9 mouse cellular contexts compared by ENCODE assay signal in genomic region chr3:115672965-115673662, GRCm38 (mm10). TPM values are rescaled to one million over a fixed set of nuclear protein-coding genes. Genes with fewer than 3 reads are reported as not detected.
DNase-seq lines count a peak whose midpoint lies in the region; ATAC-seq lines count a peak whose summit lies in the region.
"Had no signal": no experiment of that assay in that cellular context is flagged by ENCODE, and none has a peak within 500 bp of the region (broad histone marks: within the 10 kb centered on the region; RNA-seq: fewer than 3 reads in every experiment).

No protein-coding gene starts in this region.

- H3K9ac ChIP-seq in heart, embryonic 15.5 days = no peak overlapping the region; the same call in 1 of the 2 replicates
- no peak overlapping the region for H3K9ac ChIP-seq in lung, embryonic 16.5 days (ENCODE audit: low read length)
- no peak overlapping the region for H3K9ac ChIP-seq in forebrain, embryonic 16.5 days (replicated peaks; ENCODE audit: low read depth, low read length)

- peak; percentile 24 for DNase-seq in heart, adult 8-10 months (ENCODE audit: low spot score)
- DNase-seq in heart, embryonic 10.5 days (ENCODE audit: low spot score) = no peak
- DNase-seq in CD4-positive helper T cell, adult 2 months (ENCODE audit: low read depth, low spot score) = peak; percentile 54
- DNase-seq in layer of hippocampus, postnatal 36 days = no peak
- no peak for DNase-seq in adrenal gland, postnatal 36 days
- DNase-seq: adrenal gland, adult 2 months had no signal

- ATAC-seq in heart, embryonic 15.5 days (replicated peaks; ENCODE audit: insufficient number of reproducible peaks, insufficient read depth, low FRiP score, low read depth) = no peak
- ATAC-seq in lung, embryonic 16.5 days (ENCODE audit: low read depth) = no peak
- no peak for ATAC-seq in forebrain, embryonic 16.5 days

- no peaks in the 10 kb centered on the region for H3K9me3 ChIP-seq in heart, embryonic 10.5 days
- H3K9me3 ChIP-seq in heart, embryonic 15.5 days (replicated peaks) = no peaks in the 10 kb centered on the region
- H3K9me3 ChIP-seq in lung, embryonic 16.5 days (ENCODE audit: control insufficient read depth, low read length) = no peaks in the 10 kb centered on the region
- no peaks in the 10 kb centered on the region for H3K9me3 ChIP-seq in forebrain, embryonic 16.5 days (ENCODE audit: control insufficient read depth, low read length)

- no peak overlapping the region for H3K4me3 ChIP-seq in heart, embryonic 10.5 days
- no peak overlapping the region for H3K4me3 ChIP-seq in heart, embryonic 15.5 days
- no peak overlapping the region for H3K4me3 ChIP-seq in lung, embryonic 16.5 days (ENCODE audit: low read length)
- H3K4me3 ChIP-seq in forebrain, embryonic 16.5 days (replicated peaks; ENCODE audit: low read length) = no peak overlapping the region

- no peaks in the 10 kb centered on the region for H3K36me3 ChIP-seq in heart, embryonic 10.5 days
- H3K36me3 ChIP-seq in heart, embryonic 15.5 days = no peaks in the 10 kb centered on the region
- no peaks in the 10 kb centered on the region for H3K36me3 ChIP-seq in lung, embryonic 16.5 days (ENCODE audit: control insufficient read depth, insufficient read depth, low read length)
- no peaks in the 10 kb centered on the region for H3K36me3 ChIP-seq in forebrain, embryonic 16.5 days (ENCODE audit: control insufficient read depth, insufficient read depth)

- H3K4me1 ChIP-seq in heart, embryonic 10.5 days = peaks cover 10% of the 10 kb centered on the region; the same call in 1 of the 2 replicates
- H3K4me1 ChIP-seq in heart, embryonic 15.5 days (replicated peaks) = peaks cover 10% of the 10 kb centered on the region
- peaks cover 7% of the 10 kb centered on the region for H3K4me1 ChIP-seq in lung, embryonic 16.5 days (replicated peaks; ENCODE audit: control insufficient read depth, insufficient read depth, low read length)
- H3K4me1 ChIP-seq in forebrain, embryonic 16.5 days (replicated peaks; ENCODE audit: control insufficient read depth, insufficient read depth, low read length) = no peaks in the 10 kb centered on the region

- H3K27me3 ChIP-seq in heart, embryonic 10.5 days (ENCODE audit: insufficient read depth, poor library complexity, severe bottlenecking) = no peaks in the 10 kb centered on the region
- no peaks in the 10 kb centered on the region for H3K27me3 ChIP-seq in heart, embryonic 15.5 days
- H3K27me3 ChIP-seq in lung, embryonic 16.5 days (ENCODE audit: control insufficient read depth, insufficient read depth, low read depth, low read length) = no peaks in the 10 kb centered on the region
- no peaks in the 10 kb centered on the region for H3K27me3 ChIP-seq in forebrain, embryonic 16.5 days (replicated peaks; ENCODE audit: control insufficient read depth, insufficient read depth, low read length)

- H3K4me2 ChIP-seq in heart, embryonic 15.5 days = peak overlapping the region; percentile 38
- peak overlapping the region; percentile 31 for H3K4me2 ChIP-seq in lung, embryonic 16.5 days (ENCODE audit: low read depth, low read length)
- no peak overlapping the region for H3K4me2 ChIP-seq in forebrain, embryonic 16.5 days (ENCODE audit: low read length)

- WGBS in heart, embryonic 10.5 days = 48% methylated on average over 9 of the region's 9 CpGs
- 24% methylated on average over 9 of the region's 9 CpGs for WGBS in heart, embryonic 15.5 days
- WGBS in lung, embryonic 16.5 days = 33% methylated on average over 9 of the region's 9 CpGs
- 51% methylated on average over 9 of the region's 9 CpGs for WGBS in forebrain, embryonic 16.5 days

- H3K27ac ChIP-seq in heart, embryonic 10.5 days = no peak overlapping the region
- 0 out of 2 replicates have a peak overlapping the region, but pooled peaks have one; percentile 9 for H3K27ac ChIP-seq in heart, embryonic 15.5 days
- no peak overlapping the region for H3K27ac ChIP-seq in lung, embryonic 16.5 days (ENCODE audit: low read length)
- H3K27ac ChIP-seq in forebrain, embryonic 16.5 days (ENCODE audit: low read length) = no peak overlapping the region

RNA-seq across cellular contexts. Expression of gene S1pr1, which starts 41.8 kb away (rescaled TPM):
- 10 to 100 TPM; 31.9 to 48.9 (median 41.9) TPM for total RNA-seq in heart, adult 8-10 months (2022)
- polyA plus RNA-seq in heart, embryonic 10.5 days (2016; fragmentation: Nextera tagmentation; extraction: Ambion mirVana) = 48.7 and 82.4 TPM in 2 replicates
- polyA plus RNA-seq in heart, embryonic 15.5 days (2015; fragmentation: Nextera tagmentation; extraction: Ambion mirVana) = 75.5 and 85.4 TPM in 2 replicates
- 40.3 and 41.0 TPM in 2 replicates for polyA plus RNA-seq in lung, embryonic 16.5 days (2015; fragmentation: Nextera tagmentation; extraction: Ambion mirVana)
- 100 to 1,000 TPM in 1 of 2 experiments, 10 to 100 TPM in 1; 97.0 to 108 TPM for total RNA-seq in layer of hippocampus, postnatal 36 days (2021)
- polyA plus RNA-seq in forebrain, embryonic 16.5 days (2015; fragmentation: Nextera tagmentation; extraction: Ambion mirVana) = 26.4 and 35.0 TPM in 2 replicates
- total RNA-seq in adrenal gland, postnatal 36 days (2021) = 10 to 100 TPM; 17.1 to 31.2 TPM

Comparison
In these comparisons a context has a peak if more than half of its experiments do, and no peak if none do; other contexts are left out.
1. DNase-seq: peak in heart, adult 8-10 months (single experiment) and CD4-positive helper T cell, adult 2 months (single experiment); none in heart, embryonic 10.5 days (single experiment), layer of hippocampus, postnatal 36 days (0 of 2) and adrenal gland, postnatal 36 days (0 of 2).